Mouse (Mus musculus): ENCODE measurements at regions not wholly inside any gene's neighbourhood (a gene's known extent, or its start where the extent isn't known, plus 50 kb on each side); places are given as distances from the start of the nearest gene placed in this dataset.

DNA sequence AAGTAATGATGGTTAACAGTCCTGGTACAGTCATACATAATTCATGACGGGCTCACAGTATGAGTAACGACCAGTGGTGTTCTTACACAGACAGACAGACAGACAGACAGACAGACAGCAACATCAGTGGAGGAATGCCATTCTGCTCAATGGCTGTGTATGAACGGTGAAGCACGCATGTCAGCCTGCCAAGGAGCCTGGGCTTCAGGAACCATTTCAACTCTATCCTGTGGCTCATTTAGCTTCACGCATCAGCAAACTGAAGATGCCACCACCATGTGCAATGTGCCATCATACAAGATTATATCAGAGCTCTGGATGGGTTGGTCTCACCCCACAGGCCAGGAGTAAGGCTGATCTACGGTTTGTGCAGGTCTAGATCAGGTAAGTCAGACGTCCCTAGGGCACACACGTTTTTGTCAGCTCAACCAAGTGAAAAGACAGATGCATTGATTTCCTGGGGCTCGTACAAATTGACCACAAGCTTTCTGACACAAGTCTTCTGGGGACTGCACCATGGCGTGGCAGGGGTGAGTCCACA is 175.0 kb upstream of the A430005L14Rik start:
- H3K4me2 ChIP-seq (ENCODE audit: low read depth, low read length) = no peak overlapping the region
- WGBS (ENCODE audit: insufficient replicate concordance) = 71% methylated on average over 10 of the region's 10 CpGs
- no peaks in the 10 kb centered on the region for H3K4me1 ChIP-seq (ENCODE audit: insufficient read depth)
- no peak overlapping the region for H3K9ac ChIP-seq (replicated peaks)
- TF ChIP-seq EP300 (IDR thresholded peaks at IDR 0.05; ENCODE audit: low read depth) (no peak), CTCF (IDR thresholded peaks at IDR 0.05; ENCODE audit: low read depth) (no peak)
- no peak overlapping the region for H3K27ac ChIP-seq (ENCODE audit: low read depth)
- DNase-seq = no peak
- no peaks in the 10 kb centered on the region for H3K27me3 ChIP-seq (ENCODE audit: insufficient read depth, low read length)
- no peak overlapping the region for H3K4me3 ChIP-seq (ENCODE audit: low read depth, low read length)
- no peaks in the 10 kb centered on the region; the same call in 1 of the 2 replicates for H3K9me3 ChIP-seq (ENCODE audit: low read length)
- ATAC-seq = no peak
- no peaks in the 10 kb centered on the region for H3K36me3 ChIP-seq (replicated peaks; ENCODE audit: insufficient read depth, low read length)

DNA sequence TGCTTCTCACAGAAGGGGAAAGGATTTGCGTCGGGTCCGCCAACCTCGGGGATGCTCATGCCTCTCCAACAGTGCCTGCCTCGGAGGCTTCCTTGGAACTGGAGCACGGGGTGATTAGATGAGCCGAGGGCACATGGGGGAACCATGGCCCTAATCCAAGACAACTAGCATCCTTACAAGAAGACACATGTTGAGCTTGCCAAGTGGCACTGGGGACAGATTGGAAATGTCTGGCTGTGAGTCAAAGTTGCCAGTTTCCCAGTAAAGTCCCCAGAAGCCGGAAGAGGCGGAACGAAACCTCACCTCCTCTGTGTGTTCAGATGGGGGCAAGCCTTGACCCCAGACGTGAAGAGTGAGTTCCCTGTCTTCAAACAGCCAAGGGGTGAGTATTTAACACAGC is 172.6 kb upstream of the A430005L14Rik start:
- Histone ChIP-seq H3K36me3 (replicated peaks; ENCODE audit: insufficient read depth, low read length) (no peaks in the 10 kb centered on the region), H3K4me3 (ENCODE audit: low read depth, low read length) (no peak overlapping the region), H3K27me3 (ENCODE audit: insufficient read depth, low read length) (no peaks in the 10 kb centered on the region), H3K9me3 (ENCODE audit: low read length) (no peaks in the 10 kb centered on the region; the same call in 1 of the 2 replicates), H3K4me1 (ENCODE audit: insufficient read depth) (no peaks in the 10 kb centered on the region), H3K9ac (replicated peaks) (no peak overlapping the region), H3K4me2 (ENCODE audit: low read depth, low read length) (no peak overlapping the region), H3K27ac (ENCODE audit: low read depth) (no peak overlapping the region)
- TF ChIP-seq EP300 (IDR thresholded peaks at IDR 0.05; ENCODE audit: low read depth) (no peak), CTCF (IDR thresholded peaks at IDR 0.05; ENCODE audit: low read depth) (no peak)
- DNase-seq = no peak
- no peak for ATAC-seq
- 78% methylated on average over 11 of the region's 11 CpGs for WGBS (ENCODE audit: insufficient replicate concordance)

DNA sequence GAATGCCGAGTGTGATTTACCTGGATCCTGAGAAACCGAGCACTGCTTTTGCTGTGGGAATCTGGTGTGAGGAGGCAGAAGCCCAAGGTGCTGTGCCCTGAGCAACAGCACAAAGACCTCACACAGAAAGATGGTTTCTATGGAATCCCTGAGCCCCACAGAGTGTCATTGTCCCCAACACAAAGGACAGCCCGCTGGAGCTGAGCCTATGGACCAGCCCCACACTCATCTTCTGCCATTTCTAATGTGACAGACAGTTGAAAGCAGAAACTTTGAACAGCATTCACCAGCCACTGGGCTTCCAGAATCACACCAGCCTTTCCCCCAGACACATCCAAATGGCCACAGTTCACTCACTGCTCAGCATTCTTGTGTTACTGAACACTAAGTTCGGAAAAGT is 171.5 kb upstream of the A430005L14Rik start:
- Histone ChIP-seq H3K36me3 (replicated peaks; ENCODE audit: insufficient read depth, low read length) (no peaks in the 10 kb centered on the region), H3K4me3 (ENCODE audit: low read depth, low read length) (no peak overlapping the region), H3K4me1 (ENCODE audit: insufficient read depth) (no peaks in the 10 kb centered on the region), H3K9ac (replicated peaks) (no peak overlapping the region), H3K27ac (ENCODE audit: low read depth) (no peak overlapping the region), H3K4me2 (ENCODE audit: low read depth, low read length) (no peak overlapping the region), H3K9me3 (ENCODE audit: low read length) (no peaks in the 10 kb centered on the region), H3K27me3 (ENCODE audit: insufficient read depth, low read length) (no peaks in the 10 kb centered on the region)
- 78% methylated on average over 4 of the region's 4 CpGs for WGBS (ENCODE audit: insufficient replicate concordance)
- TF ChIP-seq CTCF (IDR thresholded peaks at IDR 0.05; ENCODE audit: low read depth) (no peak), EP300 (IDR thresholded peaks at IDR 0.05; ENCODE audit: low read depth) (no peak)
- ATAC-seq (no peak), DNase-seq (no peak)

DNA sequence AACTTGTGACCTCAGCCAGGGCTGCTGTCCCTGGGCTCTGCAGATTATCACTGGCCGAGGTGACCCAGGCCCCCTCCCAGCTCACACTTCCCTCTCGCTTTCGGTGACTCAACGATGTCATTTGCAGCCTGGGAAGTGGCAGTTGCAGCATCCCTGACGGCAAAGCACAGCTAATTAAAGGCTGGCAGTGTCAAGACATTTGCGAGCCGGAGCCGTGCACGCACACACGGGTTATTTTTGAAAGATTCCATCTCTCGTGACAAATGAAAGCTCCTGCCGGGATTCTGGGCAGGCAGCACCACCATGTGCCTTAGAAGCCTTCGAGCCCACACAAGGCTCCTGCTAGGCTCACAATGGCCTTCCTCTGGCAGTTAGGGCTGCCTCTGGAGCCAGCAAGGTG is 164.7 kb upstream of the A430005L14Rik start:
- no peaks in the 10 kb centered on the region for H3K9me3 ChIP-seq (ENCODE audit: low read length)
- no peak overlapping the region for H3K27ac ChIP-seq (ENCODE audit: low read depth)
- DNase-seq (no peak), ATAC-seq (no peak)
- H3K36me3 ChIP-seq (replicated peaks; ENCODE audit: insufficient read depth, low read length) = no peaks in the 10 kb centered on the region
- no peak overlapping the region for H3K4me3 ChIP-seq (ENCODE audit: low read depth, low read length)
- TF ChIP-seq EP300 (IDR thresholded peaks at IDR 0.05; ENCODE audit: low read depth) = no peak
- TF ChIP-seq CTCF (IDR thresholded peaks at IDR 0.05; ENCODE audit: low read depth) = no peak
- 50% methylated on average over 13 of the region's 13 CpGs for WGBS (ENCODE audit: insufficient replicate concordance)
- no peaks in the 10 kb centered on the region for H3K4me1 ChIP-seq (ENCODE audit: insufficient read depth)
- H3K27me3 ChIP-seq (ENCODE audit: insufficient read depth, low read length) = no peaks in the 10 kb centered on the region
- H3K9ac ChIP-seq (replicated peaks) = no peak overlapping the region
- H3K4me2 ChIP-seq (ENCODE audit: low read depth, low read length) = no peak overlapping the region

DNA sequence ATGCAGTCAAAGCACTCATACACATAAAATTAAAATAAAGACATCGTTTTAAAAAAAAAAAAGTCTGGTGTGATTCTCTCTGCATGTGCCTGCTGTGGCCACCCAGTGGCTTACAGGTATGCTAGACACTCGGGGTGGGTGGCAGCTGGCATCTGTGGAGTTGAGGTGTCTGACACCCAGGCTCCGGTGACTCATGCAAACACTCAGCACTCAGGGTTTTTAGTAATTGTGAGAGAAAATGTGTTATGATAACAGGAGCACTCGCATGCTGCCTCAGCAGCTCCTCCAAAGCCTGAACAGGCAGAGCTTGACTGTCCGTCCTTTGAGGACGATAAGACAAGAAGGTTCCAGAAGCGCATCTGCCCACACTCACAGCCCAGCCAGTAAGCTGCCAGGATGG is 159.0 kb upstream of the A430005L14Rik start:
- ATAC-seq = no peak
- TF ChIP-seq EP300 (IDR thresholded peaks at IDR 0.05; ENCODE audit: low read depth) = no peak
- TF ChIP-seq CTCF (IDR thresholded peaks at IDR 0.05; ENCODE audit: low read depth) = no peak

DNA sequence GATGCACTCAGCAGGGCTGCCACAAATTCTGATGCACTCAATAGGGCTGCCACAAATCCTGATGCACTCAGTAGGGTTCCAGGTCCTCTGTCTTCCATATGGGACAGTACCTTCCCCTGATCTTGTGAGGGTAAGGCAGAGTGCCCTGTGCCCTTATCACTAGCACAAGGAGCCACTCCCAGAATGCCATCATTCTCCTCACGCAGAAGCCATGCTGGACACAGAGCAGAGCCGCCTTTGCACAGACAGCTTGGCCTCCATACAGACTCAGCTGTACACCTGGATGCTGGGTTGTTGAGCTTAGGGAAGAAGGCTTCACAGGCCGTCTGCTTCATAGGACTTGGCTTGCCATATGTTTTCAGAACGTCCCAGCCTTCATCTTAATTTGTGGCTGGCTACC is 151.3 kb upstream of the A430005L14Rik start:
- Histone ChIP-seq H3K27ac (ENCODE audit: low read depth) (no peak overlapping the region), H3K9ac (replicated peaks) (no peak overlapping the region), H3K4me3 (ENCODE audit: low read depth, low read length) (no peak overlapping the region), H3K27me3 (ENCODE audit: insufficient read depth, low read length) (no peaks in the 10 kb centered on the region), H3K9me3 (ENCODE audit: low read length) (no peaks in the 10 kb centered on the region), H3K4me1 (ENCODE audit: insufficient read depth) (no peaks in the 10 kb centered on the region), H3K36me3 (replicated peaks; ENCODE audit: insufficient read depth, low read length) (no peaks in the 10 kb centered on the region), H3K4me2 (ENCODE audit: low read depth, low read length) (no peak overlapping the region)
- TF ChIP-seq EP300 (IDR thresholded peaks at IDR 0.05; ENCODE audit: low read depth) (no peak), CTCF (IDR thresholded peaks at IDR 0.05; ENCODE audit: low read depth) (no peak)
- no peak for ATAC-seq
- 40% methylated on average over 4 of the region's 4 CpGs for WGBS (ENCODE audit: insufficient replicate concordance)
- no peak for DNase-seq

More for the DNA sequence above, 159.0 kb upstream of the A430005L14Rik start:
- no peak overlapping the region for H3K4me3 ChIP-seq (ENCODE audit: low read depth, low read length)
- H3K36me3 ChIP-seq (replicated peaks; ENCODE audit: insufficient read depth, low read length) = no peaks in the 10 kb centered on the region
- no peak for DNase-seq
- H3K9ac ChIP-seq (replicated peaks) = no peak overlapping the region
- 76% methylated on average over 7 of the region's 7 CpGs for WGBS (ENCODE audit: insufficient replicate concordance)
- no peaks in the 10 kb centered on the region for H3K27me3 ChIP-seq (ENCODE audit: insufficient read depth, low read length)
- H3K4me2 ChIP-seq (ENCODE audit: low read depth, low read length) = no peak overlapping the region
- no peaks in the 10 kb centered on the region for H3K9me3 ChIP-seq (ENCODE audit: low read length)
- no peaks in the 10 kb centered on the region for H3K4me1 ChIP-seq (ENCODE audit: insufficient read depth)
- H3K27ac ChIP-seq (ENCODE audit: low read depth) = no peak overlapping the region

Data from liver, postnatal 0 days (tissue).